Mouse (Mus musculus) olfactory bulb, adult 2 months (tissue): ENCODE results near the gene Cidec. TPM values are rescaled to one million over a fixed set of nuclear protein-coding genes. Genes with fewer than 3 reads are reported as not detected.

ENCODE experiments used
- H3K27ac ChIP-seq: fragments of 200-500 bp; 2 replicates; pipeline ENCODE4 v1.5.1; 2012; ENCODE audit warnings: low read depth, low read length; ENCODE audit not compliant: insufficient read depth
- H3K4me1 ChIP-seq: fragments of 200-500 bp; 2 replicates; pipeline ENCODE4 v1.6.1; 2012; ENCODE audit warnings: low read length; ENCODE audit not compliant: control insufficient read depth, insufficient read depth
- H3K4me3 ChIP-seq: fragments of 200-500 bp; 2 replicates; pipeline ENCODE4 v1.5.1; 2012; ENCODE audit warnings: mild to moderate bottlenecking, low read depth, low read length, moderate library complexity; ENCODE audit not compliant: insufficient read depth
- CTCF ChIP-seq: fragments of 200-500 bp; IDR thresholded peaks from 2 replicates; pipeline ENCODE4 v1.5.1; 2012; ENCODE audit warnings: low read depth, mild to moderate bottlenecking, low read length, moderate library complexity; ENCODE audit not compliant: insufficient read depth
- POLR2A ChIP-seq: fragments of 200-500 bp; IDR thresholded peaks from 2 replicates; pipeline ENCODE4 v1.6.1; 2012; ENCODE audit warnings: mild to moderate bottlenecking, low read depth, low read length, moderate library complexity; ENCODE audit not compliant: insufficient read depth
- whole genome bisulfite sequencing: fragments of 180-500 bp; shearing (Covaris S2); methylation state at CpG from one replicate; pipeline ENCODE4 v1.1.7; 2018; 5-methylcytosine and 5-hydroxymethylcytosine counted together
- polyA plus RNA-seq: library from polyadenylated mRNA; stranded (reverse); fragments of >200 nt; gene quantifications from 2 replicates; pipeline ENCODE4 v1.2.4, GENCODE M21; 2012; ENCODE audit warnings: low replicate concordance; ENCODE audit not compliant: missing spikeins, insufficient read depth, insufficient read length

Cidec gene
- polyA plus RNA-seq, 1 experiment, result not detected

GRCm38 (mm10) chr6:113451839-113452238 is 16.3 kb upstream of the Cidec start:
- Histone ChIP-seq H3K4me3 (no peak overlapping the region), H3K4me1 (no peaks in the 10 kb centered on the region), H3K27ac (no peak overlapping the region)
- TF ChIP-seq CTCF (no peak), POLR2A (no peak)
- 33% methylated on average over 2 of the region's 2 CpGs for WGBS

- H3K27ac ChIP-seq, result no peak overlapping the region
- H3K4me1 ChIP-seq, result peaks cover 4% of the 10 kb centered on the region; the same call in 1 of the 2 replicates
- TF ChIP-seq CTCF (no peak), POLR2A (no peak)
- WGBS, result 95% methylated on average over 4 of the region's 4 CpGs
- H3K4me3 ChIP-seq, result no peak overlapping the region
Measured at GRCm38 (mm10) chr6:113447639-113448038, 12.1 kb upstream of the Cidec start.

- no peak overlapping the region for H3K27ac ChIP-seq
- no peak overlapping the region for H3K4me3 ChIP-seq
- H3K4me1 ChIP-seq, result peaks cover 4% of the 10 kb centered on the region; the same call in 1 of the 2 replicates
- whole genome bisulfite sequencing, result 78% methylated on average over 8 of the region's 8 CpGs
- no peak for TF ChIP-seq POLR2A
- TF ChIP-seq CTCF, result no peak
Measured at GRCm38 (mm10) chr6:113444207-113444965, 8.8 kb upstream of the Cidec start.

GRCm38 (mm10) chr6:113443091-113443490 is 7.5 kb upstream of the Cidec start:
- WGBS, result 45% methylated on average over 12 of the region's 12 CpGs

GRCm38 (mm10) chr6:113442442-113443090 is 7.0 kb upstream of the Cidec start, which contains the start of gene Jagn1:
Gene Jagn1, plus strand, starts transcription at chr6:113442569.
- Histone ChIP-seq H3K4me3 (peak within 1 kb of the TSS; percentile 71), H3K4me1 (peaks cover 4% of the 10 kb centered on the region; the same call in 1 of the 2 replicates), H3K27ac (0 out of 2 replicates have a peak within 1 kb of the TSS, but pooled peaks have one; percentile 16)
- TF ChIP-seq POLR2A (peak; percentile 46; the same call in 1 of the 2 replicates), CTCF (no peak)
- under 1% methylated on average over 45 of the region's 45 CpGs for WGBS

More at GRCm38 (mm10) chr6:113443091-113443490, 7.5 kb upstream of the Cidec start:
- TF ChIP-seq POLR2A (no peak), CTCF (no peak)
- H3K27ac ChIP-seq, result no peak overlapping the region
- peaks cover 4% of the 10 kb centered on the region; the same call in 1 of the 2 replicates for H3K4me1 ChIP-seq
- peak overlapping the region; percentile 71 for H3K4me3 ChIP-seq

GRCm38 (mm10) chr6:113442087-113442441 is 6.5 kb upstream of the Cidec start:
- 0 out of 2 replicates have a peak overlapping the region, but pooled peaks have one; percentile 16 for H3K27ac ChIP-seq
- 35% methylated on average over 9 of the region's 9 CpGs for WGBS
- peaks cover 4% of the 10 kb centered on the region; the same call in 1 of the 2 replicates for H3K4me1 ChIP-seq
- TF ChIP-seq CTCF (no peak), POLR2A (no peak)
- peak overlapping the region; percentile 71 for H3K4me3 ChIP-seq

GRCm38 (mm10) chr6:113441147-113441680 is 5.7 kb upstream of the Cidec start:
- H3K4me3 ChIP-seq, result no peak overlapping the region
- WGBS, result 49% methylated on average over 7 of the region's 7 CpGs
- no peak overlapping the region for H3K27ac ChIP-seq
- peaks cover 4% of the 10 kb centered on the region; the same call in 1 of the 2 replicates for H3K4me1 ChIP-seq
- no peak for TF ChIP-seq POLR2A
- TF ChIP-seq CTCF, result no peak

- no peak for TF ChIP-seq POLR2A
- TF ChIP-seq CTCF, result no peak
- Histone ChIP-seq H3K4me1 (peaks cover 4% of the 10 kb centered on the region; the same call in 1 of the 2 replicates), H3K4me3 (no peak overlapping the region), H3K27ac (no peak overlapping the region)
- 87% methylated on average over 3 of the region's 3 CpGs for WGBS
Measured at GRCm38 (mm10) chr6:113440686-113441085, 5.1 kb upstream of the Cidec start.
